Mouse (Mus musculus): ENCODE measurements around the gene Thsd4. TPM values are rescaled to one million over a fixed set of nuclear protein-coding genes. Genes with fewer than 3 reads are reported as not detected.
"Not testable (repeated sequence)": the region's sequence is repeated elsewhere in the genome, so short reads cannot be mapped to it uniquely, and the experiment has no call there.

The Thsd4 gene
- total RNA-seq, 4 experiments from 2014 or later, result 0.46 to 0.79 (median 0.50) TPM

DNA sequence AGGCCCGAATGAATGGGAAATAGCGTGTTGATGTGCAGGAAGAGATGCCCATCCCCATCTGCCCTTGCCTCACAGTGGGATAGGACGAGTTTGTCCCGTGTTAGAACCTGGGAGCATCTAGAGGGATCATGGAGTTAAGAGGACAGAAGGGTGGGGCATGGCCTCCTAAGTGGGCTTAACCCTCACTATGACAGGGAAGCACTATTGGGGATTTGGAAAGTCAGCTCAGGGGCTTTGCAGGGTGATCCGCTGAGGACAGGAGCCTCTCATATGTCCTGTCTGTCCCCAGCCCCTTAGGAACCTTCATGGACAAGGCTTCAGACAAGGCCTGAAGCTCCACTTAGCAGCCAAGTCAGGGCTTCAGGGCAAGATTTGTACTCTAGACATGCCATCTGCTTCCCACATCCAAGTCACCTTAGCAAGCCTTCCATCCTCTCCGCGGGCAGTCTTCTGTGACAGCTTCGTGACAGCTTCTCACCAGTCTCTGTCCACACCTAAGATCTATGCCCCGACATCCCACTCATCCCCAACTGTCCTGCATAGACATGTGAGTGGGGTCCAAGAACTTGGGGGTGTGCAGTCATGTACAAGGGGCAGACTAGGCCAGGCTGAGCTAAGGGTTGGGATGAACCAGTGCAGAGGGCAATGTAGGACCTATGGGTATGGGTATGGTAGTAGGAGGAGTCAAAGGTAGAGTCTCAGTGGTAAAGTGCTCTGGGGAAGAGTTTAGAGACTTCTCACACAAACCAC is 570.7 kb downstream of the Thsd4 start:
- no peak for DNase-seq (ENCODE audit: low spot score in 2 of 2)

DNA sequence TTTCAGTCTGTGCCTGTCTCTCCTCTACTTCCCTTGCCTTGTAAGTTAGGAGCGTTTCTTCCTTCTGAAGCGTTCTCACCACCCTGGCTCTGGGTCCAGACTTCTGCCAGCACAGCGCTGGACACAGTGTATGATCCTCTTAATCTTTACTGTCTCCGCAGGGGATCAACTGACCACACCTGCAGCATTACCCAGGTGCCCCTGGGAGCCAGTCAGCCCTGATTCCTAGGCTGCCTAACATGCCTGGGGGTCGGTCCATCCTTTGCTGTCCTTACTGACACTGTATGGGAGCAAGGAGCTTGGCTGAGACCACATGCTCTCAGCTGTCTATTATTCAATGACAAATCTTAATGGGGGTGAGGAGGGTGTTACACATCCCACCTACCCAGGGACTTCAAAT is 571.9 kb downstream of the Thsd4 start:
- DNase-seq (ENCODE audit: low spot score in 2 of 2), result no peak

DNA sequence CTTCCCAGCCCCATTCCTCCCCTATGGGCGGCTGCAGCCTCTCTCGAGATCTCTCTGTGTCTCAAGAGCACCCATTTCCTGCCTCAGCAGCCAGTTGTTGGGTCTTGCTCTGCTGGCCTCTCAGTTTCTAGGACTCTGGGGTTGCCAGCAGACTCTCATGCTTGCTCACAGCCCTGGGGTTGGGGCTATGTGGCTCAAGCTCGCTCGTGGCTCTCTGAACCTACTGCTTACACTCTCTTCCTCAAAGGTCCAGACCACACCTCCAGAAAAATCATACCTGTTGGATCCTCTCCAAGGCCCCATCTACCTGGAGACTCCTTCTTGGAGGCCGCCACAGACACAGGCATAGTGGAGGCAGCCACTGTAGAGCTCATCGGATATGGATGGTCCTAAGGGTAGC is 572.3 kb downstream of the Thsd4 start:
- DNase-seq (ENCODE audit: low spot score in 2 of 2), result no peak

DNA sequence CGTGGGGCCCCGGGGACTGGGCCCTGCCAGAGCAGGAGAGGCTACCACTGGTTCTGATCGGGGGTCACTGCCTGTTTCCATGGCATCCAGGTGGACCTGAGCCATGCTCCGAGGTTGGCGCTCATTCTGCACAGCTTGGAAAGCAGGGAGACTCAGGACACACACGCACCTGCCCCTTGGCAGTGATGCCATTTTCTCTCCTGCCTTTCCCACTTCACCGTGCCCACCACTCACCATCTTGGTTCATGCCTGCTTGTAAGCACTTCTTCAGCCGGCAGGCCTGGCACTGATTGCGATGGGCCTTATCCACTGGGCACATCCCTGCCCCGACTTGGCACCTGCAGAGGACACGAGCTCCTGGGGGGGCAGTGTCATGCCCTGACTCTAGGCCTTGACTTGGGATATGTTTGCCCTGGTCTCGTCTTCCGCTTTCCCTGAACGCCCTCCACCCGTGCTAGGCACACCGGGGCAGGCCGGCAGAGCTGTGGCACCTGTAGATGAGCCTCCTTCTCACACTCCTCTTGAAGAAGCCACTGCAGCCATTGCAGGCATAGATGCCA is 573.1 kb downstream of the Thsd4 start:
- DNase-seq (ENCODE audit: low spot score in 2 of 2), result no peak

DNA sequence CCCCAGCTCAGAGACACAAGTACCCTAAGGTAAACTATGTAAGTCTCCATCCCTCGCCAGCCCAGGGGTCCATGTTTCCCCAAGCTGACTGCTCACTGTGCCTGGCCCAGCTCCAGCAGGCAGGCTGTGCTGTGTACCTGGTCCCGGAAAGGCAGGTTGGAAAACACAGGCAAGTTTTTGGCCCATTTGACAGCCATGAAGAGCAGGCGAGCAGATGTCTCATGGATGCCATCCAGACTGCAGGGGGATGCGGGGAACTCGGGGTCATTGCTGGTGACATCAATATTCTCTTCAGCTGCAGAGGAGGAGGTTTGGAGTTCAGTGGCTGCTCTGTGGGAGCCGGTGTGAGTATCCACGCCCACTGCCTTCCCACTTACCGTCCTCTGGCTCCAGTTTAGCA is 573.6 kb downstream of the Thsd4 start:
- DNase-seq (ENCODE audit: low spot score in 2 of 2), result no peak

DNA sequence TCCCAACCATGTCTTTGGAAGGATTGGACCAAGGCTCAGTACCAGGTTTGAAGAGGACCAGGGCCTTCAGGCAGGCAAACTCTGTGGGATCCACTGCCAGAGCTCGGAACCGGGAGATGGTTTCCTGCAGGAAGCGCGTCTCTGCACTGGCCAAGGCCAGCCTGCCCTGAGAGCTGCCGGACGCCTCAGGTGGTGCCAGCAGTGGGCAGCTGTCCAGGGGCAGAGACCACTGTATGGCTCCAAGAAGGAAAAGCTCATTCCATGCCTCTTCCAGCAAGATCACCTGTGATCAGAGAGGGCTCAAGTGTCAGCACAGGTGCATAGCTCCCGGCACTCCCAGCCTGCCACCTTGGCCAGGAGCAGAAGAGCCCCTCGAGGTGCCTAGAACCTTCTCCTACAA is 574.6 kb downstream of the Thsd4 start:
- no peak for DNase-seq (ENCODE audit: low spot score in 2 of 2)

DNA sequence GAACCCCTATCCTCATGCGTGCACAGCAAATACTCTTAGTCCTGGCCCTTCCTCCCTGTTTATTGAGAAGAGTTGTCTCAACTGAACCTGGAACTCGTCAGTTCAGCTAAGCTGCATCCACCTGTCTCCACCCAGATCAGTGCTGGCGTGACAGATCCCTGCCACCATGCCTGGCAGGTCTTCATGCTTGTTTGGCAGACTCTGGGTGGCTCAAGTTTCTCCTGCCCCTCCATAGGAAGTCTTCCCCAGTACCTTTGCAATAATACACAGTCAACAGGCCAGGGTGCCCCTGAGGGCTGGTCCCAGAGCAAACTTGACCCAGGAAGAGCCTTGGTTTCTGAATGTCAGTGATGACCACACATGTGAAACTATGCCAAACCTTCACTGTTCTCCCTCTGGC is 576.6 kb downstream of the Thsd4 start:
- no peak for DNase-seq (ENCODE audit: low spot score in 2 of 2)

DNA sequence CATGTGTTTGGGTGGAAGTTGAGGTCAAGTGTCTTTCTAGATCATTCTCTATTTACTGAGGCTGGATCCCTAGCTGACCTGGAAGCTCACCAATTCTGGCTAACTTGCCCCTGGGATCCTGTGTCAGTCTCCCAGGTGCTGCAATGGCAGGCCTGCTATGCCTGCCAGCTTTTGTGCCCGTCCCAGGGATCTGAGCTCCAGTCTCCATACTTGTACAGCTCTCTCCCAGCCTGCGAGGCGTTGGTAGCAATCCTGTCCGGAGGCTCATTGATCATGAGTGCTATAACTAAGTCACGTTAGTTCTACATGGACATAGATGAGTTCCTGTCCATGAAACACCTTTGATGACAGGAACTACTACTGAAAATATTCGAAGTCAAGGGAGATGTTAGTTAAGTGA is 578.0 kb downstream of the Thsd4 start:
- DNase-seq (ENCODE audit: low spot score in 2 of 2), result no peak

DNA sequence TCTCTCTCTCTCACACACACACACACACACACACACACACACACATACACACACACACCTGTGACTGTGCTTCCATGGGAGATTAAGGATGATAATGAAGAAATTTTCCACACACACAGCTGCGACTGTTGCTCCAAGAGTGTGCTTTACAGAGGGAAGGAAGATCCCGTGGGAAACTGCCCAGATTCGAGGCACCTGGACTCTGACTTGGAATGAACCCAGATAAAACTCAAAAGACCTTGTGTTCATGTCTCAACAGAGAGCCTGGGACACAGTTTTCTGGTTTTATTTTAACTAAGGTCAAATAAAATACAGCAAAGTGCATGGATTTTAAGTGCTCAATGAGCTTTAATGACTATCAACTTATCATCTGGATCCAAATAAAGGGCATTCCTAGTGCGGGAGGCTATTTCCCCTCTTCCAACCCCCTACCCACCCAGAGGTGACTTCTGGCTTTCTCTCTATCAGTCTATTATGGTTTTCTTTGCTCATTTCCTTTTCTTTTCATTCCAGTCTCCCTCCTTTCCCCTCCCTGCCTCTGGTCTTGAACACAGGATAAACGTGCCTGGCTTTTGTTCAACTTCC is 579.3 kb downstream of the Thsd4 start:
- no peak for DNase-seq (ENCODE audit: low spot score in 2 of 2)

DNA sequence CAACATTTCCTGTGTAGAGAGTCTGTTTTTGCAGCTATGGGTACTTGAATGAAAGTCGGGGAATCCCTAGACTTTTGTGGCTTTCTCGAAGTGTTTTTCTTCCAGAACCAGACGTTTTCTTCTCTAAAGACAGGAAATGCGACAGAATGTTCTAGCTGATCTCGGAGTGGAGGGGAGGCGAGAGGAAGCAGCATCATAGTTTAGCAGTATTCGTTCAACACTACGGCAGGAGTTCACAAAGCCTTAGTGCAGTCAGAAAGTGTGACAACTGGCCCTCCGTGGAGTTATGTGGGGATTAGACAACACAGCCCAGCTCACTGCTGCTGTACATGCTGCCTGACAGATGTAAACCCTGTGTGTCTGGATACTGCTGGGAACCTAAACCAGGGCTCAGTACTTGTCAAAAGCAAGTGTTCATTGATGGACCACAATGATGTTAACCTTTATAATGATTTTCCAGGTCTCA is 579.9 kb downstream of the Thsd4 start:
- DNase-seq (ENCODE audit: low spot score in 2 of 2), result no peak

DNA sequence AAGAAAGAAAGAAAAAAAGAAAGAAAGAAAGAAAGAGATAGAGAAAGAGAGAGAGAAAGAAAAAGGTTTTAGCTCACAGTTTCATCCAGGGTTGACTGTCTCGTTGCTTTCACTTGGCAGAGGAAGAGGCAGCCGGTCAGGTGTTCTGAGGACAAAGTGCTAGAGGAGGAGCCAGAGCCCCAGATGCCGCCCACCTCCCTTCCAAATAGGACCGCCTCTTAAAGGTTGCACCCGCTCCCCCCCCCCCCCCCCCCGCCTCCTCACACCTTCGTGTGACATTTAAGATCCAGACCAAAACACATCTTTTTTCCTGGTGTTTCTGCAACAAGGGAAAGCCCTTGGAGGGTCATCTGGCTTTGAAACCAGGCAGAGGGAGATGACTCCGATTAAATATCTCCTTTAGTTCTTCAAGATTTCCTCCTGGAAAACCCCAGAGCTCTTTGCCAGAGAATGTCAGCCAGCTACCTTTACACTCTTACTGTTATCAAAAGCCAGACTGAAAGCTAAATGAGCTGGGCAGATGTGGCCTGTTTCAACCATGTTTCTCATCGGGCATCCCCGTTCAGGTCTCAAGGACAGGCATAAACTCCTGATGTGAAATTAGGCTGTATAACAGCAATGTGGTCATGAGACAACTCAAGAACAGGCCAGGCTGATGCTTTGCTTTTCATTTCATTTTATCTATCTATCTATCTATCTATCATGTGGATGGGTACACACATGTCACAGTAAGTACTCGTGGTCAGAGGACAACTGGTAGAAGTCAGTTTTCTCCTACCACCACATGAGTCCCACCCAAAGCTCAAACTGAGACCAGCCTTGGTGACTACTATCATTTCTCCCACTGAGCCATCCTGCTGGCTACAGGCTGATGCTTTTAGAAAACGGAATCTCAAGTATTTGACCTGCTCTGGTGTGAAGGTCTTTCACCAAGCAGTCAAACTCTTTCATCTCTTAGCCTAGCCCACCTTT is 580.6 kb downstream of the Thsd4 start:
- DNase-seq (ENCODE audit: low spot score in 2 of 2), result no peak

DNA sequence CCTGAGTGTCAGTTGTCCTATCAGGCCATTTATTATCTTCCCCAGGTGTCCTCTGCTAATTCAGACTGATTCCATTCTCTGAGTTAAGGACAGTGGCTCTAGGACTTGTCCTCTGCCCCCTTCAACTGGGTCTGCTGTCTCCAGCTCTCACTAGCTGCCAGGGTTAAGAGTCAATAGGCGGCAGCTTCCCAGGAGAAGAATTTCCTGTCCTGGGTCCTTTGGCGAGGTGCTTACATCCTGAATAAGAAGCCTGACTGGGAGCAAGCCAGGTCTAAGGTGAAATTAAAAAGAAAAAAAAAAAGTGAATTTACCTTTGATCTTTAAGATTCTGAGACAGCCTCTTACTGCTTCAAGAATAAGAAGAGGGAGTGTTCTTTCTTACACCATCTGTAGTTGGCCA is 582.2 kb downstream of the Thsd4 start:
- no peak for DNase-seq (ENCODE audit: low spot score in 2 of 2)

DNA sequence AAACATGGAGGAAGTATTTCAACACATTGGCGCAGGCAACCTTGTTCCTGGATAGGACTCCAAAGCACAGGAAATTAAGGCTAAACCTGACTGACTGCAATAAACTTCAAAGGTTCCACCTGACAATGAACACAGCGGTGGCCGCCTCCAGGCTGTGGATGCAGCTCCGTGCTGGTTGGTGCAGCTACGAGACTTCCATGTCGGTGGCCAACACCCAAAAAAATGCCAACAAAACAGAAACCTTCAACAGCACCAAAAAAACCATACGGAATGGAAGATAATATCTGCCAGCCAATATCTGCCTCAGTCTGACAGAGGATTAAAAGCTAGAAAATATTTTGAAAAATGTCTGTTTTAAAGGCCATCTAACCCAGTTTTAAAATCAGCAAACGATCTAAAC is 583.3 kb downstream of the Thsd4 start:
- no peak for DNase-seq (ENCODE audit: low spot score in 2 of 2)

DNA sequence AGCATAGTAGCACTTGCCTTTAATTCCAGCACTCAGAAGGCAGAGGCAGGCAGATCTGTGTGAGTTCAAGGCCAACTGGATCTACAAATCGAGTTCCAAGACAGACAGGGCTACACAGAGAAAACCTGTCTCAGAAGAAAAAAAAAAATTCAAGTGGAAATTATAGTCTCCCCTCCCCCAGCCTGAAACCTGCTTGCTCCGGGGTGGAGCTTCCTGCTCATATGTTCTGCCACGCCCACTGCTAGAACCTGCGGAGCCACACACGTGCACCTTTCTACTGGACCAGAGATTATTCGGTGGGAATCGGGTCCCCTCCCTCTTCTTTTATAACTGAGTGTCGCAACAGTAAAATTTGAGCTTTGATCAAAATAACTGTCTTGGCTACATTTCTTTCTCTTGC is 586.0 kb downstream of the Thsd4 start:
- not testable (repeated sequence) for DNase-seq (ENCODE audit: low spot score in 2 of 2)

DNA sequence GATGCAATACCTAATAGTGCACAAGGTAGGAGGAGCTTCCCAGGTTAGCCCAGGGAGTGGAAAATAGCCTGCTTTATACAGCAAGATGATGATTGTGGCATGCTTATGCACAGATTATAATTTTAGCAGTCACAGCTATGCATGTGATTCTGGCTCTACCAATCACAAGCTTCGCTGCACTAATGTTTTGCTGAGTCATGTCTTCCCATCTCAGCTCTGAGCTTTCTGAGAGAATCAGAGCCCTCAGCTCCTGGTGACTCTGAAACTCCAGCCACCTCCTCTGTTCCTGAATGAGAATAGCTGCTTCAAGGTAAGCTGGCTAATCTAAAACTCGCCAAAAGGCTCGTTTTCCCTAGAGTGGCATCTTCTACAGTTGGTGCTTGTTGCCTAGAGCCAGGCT is 591.6 kb downstream of the Thsd4 start:
- DNase-seq (ENCODE audit: low spot score in 2 of 2), result no peak

Other genes starting within 250 kb of the Thsd4 start
- 1 to 10 TPM; 1.7 to 3.3 (median 1.9) TPM for gene Lrrc49, start 166.1 kb upstream of the Thsd4 start, total RNA-seq (2022)
- gene Larp6, start 190.9 kb upstream of the Thsd4 start, total RNA-seq (2022), result 1 to 10 TPM in 2 of 4 experiments, under 1 TPM in 2; 0.80 to 2.2 (median 1.3) TPM